Mouse (Mus musculus): ENCODE results near the gene Vmn1r159. TPM values are rescaled to one million over a fixed set of nuclear protein-coding genes. Genes with fewer than 3 reads are reported as not detected.
"Not testable (repeated sequence)": the region's sequence is repeated elsewhere in the genome, so short reads cannot be mapped to it uniquely, and the experiment has no call there.

Gene Vmn1r159
- not detected in 2 replicates for polyA plus RNA-seq (2011; ENCODE audit: insufficient read depth, insufficient read length, low read depth, missing spikeins)

- H3K4me1 ChIP-seq (ENCODE audit: control insufficient read depth, insufficient read depth, low read length); H3K27ac ChIP-seq (ENCODE audit: insufficient read depth, low read length); H3K9ac ChIP-seq (ENCODE audit: low read depth, poor library complexity, severe bottlenecking): not testable (repeated sequence)
These were observed at the start of gene Vmn1r159 for GRCm38 (mm10) chr7:22843505-22843904. Gene Vmn1r159, minus strand, starts transcription at chr7:22843605.

GRCm38 (mm10) chr7:22870924-22871323 is 27.5 kb upstream of the Vmn1r159 start, which contains the start of gene Vmn1r160:
Gene Vmn1r160, plus strand, starts transcription at chr7:22871224.
- not testable (repeated sequence) for H3K27me3 ChIP-seq (ENCODE audit: control insufficient read depth, insufficient read depth, low read length, poor library complexity, severe bottlenecking); H3K27ac ChIP-seq (ENCODE audit: insufficient read depth, low read length); H3K4me1 ChIP-seq (ENCODE audit: control insufficient read depth, insufficient read depth, low read length); H3K36me3 ChIP-seq (ENCODE audit: control insufficient read depth, insufficient read depth, low read length, poor library complexity, severe bottlenecking); H3K9ac ChIP-seq (ENCODE audit: low read depth, poor library complexity, severe bottlenecking); H3K4me3 ChIP-seq (ENCODE audit: low read depth, low read length); H3K9me3 ChIP-seq (replicated peaks; ENCODE audit: control insufficient read depth, insufficient read depth, low read length, poor library complexity, severe bottlenecking)

More at GRCm38 (mm10) chr7:22843505-22843904, at the start of gene Vmn1r159:
- not testable (repeated sequence) for H3K27me3 ChIP-seq (ENCODE audit: control insufficient read depth, insufficient read depth, low read length, poor library complexity, severe bottlenecking); H3K4me3 ChIP-seq (ENCODE audit: low read depth, low read length); H3K9me3 ChIP-seq (replicated peaks; ENCODE audit: control insufficient read depth, insufficient read depth, low read length, poor library complexity, severe bottlenecking); H3K36me3 ChIP-seq (ENCODE audit: control insufficient read depth, insufficient read depth, low read length, poor library complexity, severe bottlenecking)

Other genes with a start within 250 kb of the Vmn1r159 start
- gene Vmn1r155, start 185.6 kb downstream of the Vmn1r159 start, polyA plus RNA-seq (2011; ENCODE audit: insufficient read depth, insufficient read length, low read depth, missing spikeins) = not detected in 2 replicates
- gene Gm8693, start 151.3 kb downstream of the Vmn1r159 start, polyA plus RNA-seq (2011; ENCODE audit: insufficient read depth, insufficient read length, low read depth, missing spikeins) = not detected in 2 replicates
- gene Gm4567, start 123.9 kb downstream of the Vmn1r159 start, polyA plus RNA-seq (2011; ENCODE audit: insufficient read depth, insufficient read length, low read depth, missing spikeins) = not detected in 2 replicates
- not detected in 2 replicates for gene Vmn1r157, start 81.9 kb downstream of the Vmn1r159 start, polyA plus RNA-seq (2011; ENCODE audit: insufficient read depth, insufficient read length, low read depth, missing spikeins)
- not detected in 2 replicates for gene Vmn1r158, start 52.8 kb downstream of the Vmn1r159 start, polyA plus RNA-seq (2011; ENCODE audit: insufficient read depth, insufficient read length, low read depth, missing spikeins)
- gene Vmn1r160, start 27.6 kb upstream of the Vmn1r159 start, polyA plus RNA-seq (2011; ENCODE audit: insufficient read depth, insufficient read length, low read depth, missing spikeins) = not detected in 2 replicates
- not detected in 2 replicates for gene Gm4214, start 141.1 kb upstream of the Vmn1r159 start, polyA plus RNA-seq (2011; ENCODE audit: insufficient read depth, insufficient read length, low read depth, missing spikeins)
- gene Gm4216, start 176.3 kb upstream of the Vmn1r159 start, polyA plus RNA-seq (2011; ENCODE audit: insufficient read depth, insufficient read length, low read depth, missing spikeins) = not detected in 2 replicates
- not detected in 2 replicates for gene Vmn1r163, start 211.9 kb upstream of the Vmn1r159 start, polyA plus RNA-seq (2011; ENCODE audit: insufficient read depth, insufficient read length, low read depth, missing spikeins)
- gene Gm8720, start 223.9 kb upstream of the Vmn1r159 start, polyA plus RNA-seq (2011; ENCODE audit: insufficient read depth, insufficient read length, low read depth, missing spikeins) = not detected in 2 replicates